Mouse (Mus musculus): Measurements from ENCODE around the gene Sh3tc1.

Gene Sh3tc1

GRCm38 (mm10) chr5:35755131-35755733, 15.4 kb upstream of the Sh3tc1 start:
- DNase-seq (ENCODE audit: extremely low read depth, low read depth) = no peak

- DNase-seq (ENCODE audit: extremely low read depth, low read depth) = no peak
These were observed 11.2 kb upstream of the Sh3tc1 start for GRCm38 (mm10) chr5:35751016-35751415.

GRCm38 (mm10) chr5:35750026-35750425, 10.2 kb upstream of the Sh3tc1 start:
- DNase-seq (ENCODE audit: extremely low read depth, low read depth) = no peak

- DNase-seq (ENCODE audit: extremely low read depth, low read depth) = no peak
These were observed 9.6 kb upstream of the Sh3tc1 start for GRCm38 (mm10) chr5:35749416-35749815.

DNA sequence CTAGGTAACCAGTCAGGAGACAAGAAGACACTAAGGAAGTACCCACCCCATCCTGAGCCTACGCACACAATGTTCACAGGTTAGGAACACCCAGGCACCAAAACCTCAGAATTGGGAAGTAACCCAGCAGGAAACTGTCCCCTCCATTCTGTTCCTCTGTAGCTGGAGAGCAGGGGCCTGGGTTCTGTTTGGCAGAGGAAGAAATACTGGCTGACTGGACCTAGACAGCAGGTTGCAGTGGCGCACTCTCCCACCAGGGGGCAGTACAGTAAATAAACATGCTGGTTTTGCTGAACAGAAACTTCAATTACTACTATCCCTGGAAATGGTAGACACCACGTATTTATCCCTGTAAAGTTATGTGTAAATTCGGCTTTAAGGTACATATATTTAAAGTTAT, 7.1 kb upstream of the Sh3tc1 start:
- no peak for DNase-seq (ENCODE audit: extremely low read depth, low read depth)

GRCm38 (mm10) chr5:35745406-35745805, 5.6 kb upstream of the Sh3tc1 start:
- DNase-seq (ENCODE audit: extremely low read depth, low read depth) = no peak

DNA sequence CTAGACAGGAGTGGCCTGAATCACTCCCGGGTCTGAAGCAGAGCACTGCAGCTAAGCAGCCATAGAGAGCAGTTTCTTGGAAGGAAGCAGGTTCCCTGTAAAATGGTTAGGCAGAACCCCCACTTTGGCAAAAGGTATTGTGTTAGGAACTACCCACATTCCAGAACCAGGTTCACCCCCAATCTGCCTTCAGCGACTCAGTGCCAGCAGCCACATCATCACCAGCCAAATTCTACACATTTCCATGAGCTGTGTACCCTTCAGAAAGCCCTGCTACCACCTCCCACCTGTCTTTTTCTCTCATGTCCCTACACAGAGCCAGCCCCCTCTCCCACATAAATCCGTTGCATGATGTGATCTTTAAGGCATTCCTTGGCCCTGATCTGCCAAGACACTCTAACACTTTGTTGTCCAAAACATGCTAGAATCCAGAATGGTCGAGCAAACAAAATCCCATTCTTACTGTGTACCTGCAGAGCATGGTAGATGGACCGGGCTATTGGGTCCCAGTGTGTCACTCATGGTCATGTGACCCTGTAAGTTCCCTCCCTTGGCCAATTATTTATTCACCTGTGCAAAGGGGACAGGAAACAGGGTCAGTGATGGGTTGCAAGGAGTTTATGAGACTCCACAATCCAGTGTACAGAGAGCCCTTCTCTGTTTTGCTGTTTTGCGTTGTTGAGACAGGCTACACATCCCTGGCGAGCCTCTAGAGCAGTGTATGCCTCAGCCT, 4.4 kb upstream of the Sh3tc1 start:
- no peak for DNase-seq (ENCODE audit: extremely low read depth, low read depth)

DNA sequence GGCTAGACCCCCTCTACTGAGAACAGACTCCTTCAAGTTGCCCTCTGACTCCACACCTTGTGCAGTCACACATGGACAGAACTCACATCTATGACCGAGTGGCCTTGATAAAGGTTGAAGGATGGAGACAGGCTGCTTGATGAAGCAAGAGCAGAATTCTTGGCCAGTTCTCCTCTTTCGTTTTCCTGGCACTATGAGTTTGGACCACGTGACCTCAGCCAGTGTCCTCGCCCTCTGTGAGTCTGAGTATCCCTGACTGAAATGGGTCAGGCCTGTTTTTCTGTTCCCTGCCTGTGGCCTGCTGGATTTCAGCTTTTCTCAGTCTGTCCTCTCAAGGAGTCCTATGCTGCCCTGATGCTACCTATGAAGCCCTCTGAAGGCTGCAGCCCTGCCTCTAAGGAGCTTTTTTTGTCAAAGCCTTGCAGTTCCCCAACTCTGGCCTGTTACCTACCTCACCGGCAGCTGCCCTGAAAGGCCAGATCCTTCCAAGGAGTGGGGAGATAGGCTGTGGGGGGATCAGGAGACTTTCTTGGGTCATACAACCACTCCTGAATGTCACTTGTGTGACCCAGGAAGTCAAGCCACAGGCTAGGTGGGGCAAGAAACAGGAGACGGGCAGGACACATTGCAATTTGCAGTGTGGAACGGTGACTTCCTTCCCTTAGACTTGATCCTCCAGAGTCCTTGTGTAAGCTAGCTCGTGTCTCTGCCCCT, 3.6 kb upstream of the Sh3tc1 start:
- DNase-seq (ENCODE audit: extremely low read depth, low read depth) = no peak

- no peak for DNase-seq (ENCODE audit: extremely low read depth, low read depth)
These were observed 1.5 kb upstream of the Sh3tc1 start for GRCm38 (mm10) chr5:35741225-35741820.

DNA sequence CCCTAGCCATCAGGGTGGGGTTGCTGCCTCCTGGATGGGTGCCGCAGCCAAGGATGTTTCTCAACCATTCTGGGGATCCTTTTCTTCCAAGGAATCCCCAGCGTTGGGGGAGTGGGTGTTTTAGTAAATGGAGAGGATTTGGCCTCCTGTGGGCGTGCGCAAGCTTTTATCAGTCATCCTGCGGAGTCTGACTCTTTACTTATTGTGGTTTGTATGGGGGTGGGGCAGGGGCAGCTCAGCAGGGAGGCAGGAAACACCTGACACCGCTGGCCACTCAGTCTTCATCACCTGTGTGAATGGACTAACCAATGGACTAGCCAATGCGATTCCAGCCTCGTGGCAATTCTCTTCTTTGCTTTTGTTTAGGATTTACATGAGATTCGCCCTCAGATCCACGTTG, 929 bp upstream of the Sh3tc1 start:
- no peak for DNase-seq (ENCODE audit: extremely low read depth, low read depth)

DNA sequence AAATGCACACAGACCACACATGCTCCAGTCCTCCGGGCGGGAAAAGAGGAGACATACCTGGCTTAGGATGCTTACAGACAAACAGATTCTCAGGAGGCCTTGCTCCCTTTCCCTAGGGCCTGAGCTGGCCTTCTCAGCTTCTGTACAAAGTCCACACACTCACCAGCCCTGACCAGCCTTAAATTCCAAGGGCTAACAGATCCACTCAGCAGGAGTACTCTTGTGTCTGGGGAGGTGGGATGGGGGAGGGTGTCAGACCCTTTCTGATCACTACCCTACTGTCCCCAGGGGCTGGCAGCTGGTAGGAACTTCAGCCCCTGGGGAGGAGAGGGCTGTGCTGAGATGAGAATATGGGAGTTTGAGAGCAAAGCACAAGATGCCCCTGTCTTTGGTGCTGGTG, 782 bp downstream of the Sh3tc1 start:
- DNase-seq (ENCODE audit: extremely low read depth, low read depth) = no peak

GRCm38 (mm10) chr5:35737231-35737901, 2.4 kb downstream of the Sh3tc1 start:
- no peak for DNase-seq (ENCODE audit: extremely low read depth, low read depth)

DNA sequence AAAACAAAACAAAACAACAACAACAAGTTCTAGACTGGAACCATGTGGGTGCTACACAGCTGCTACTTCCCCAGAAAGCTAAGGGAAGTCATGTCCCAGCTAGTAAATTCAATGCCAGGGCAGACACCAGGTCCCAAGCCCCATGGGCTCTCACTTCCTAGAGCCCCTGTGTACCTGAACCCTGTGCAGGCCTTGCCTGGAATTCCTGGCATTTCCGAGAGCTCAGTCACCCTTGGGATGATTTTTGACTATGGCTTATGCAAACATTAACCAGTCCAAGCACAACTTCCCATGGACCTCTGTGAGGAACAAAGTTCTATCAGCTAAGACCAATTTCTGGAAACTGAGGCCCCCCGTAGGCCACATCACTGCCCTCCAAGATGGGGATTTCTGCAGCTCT, 6.3 kb downstream of the Sh3tc1 start:
- no peak for DNase-seq (ENCODE audit: extremely low read depth, low read depth)

- no peak for DNase-seq (ENCODE audit: extremely low read depth, low read depth)
These were observed 8.8 kb downstream of the Sh3tc1 start for GRCm38 (mm10) chr5:35731006-35731405.

DNA sequence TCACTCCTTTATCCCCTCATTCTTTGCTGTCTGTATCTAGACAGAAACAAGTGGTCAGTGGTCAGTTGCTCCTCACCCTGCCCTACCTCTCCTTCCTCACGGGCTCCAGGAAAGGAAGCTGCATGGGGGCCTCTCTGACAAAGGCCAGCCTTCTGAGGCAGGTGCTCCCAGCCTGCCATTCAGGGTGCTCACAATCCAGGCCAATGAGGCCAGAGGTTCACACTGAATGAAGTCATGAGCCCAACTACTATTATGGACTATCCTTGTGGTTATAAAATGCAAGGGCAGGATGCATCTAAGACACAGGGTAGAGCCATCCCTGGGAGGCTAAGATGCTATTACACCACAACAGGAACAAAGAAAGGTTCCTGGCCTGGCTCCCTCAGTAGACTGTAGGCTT, 9.2 kb downstream of the Sh3tc1 start:
- DNase-seq (ENCODE audit: extremely low read depth, low read depth) = no peak

GRCm38 (mm10) chr5:35729844-35730243, 9.9 kb downstream of the Sh3tc1 start:
- DNase-seq (ENCODE audit: extremely low read depth, low read depth) = no peak

DNA sequence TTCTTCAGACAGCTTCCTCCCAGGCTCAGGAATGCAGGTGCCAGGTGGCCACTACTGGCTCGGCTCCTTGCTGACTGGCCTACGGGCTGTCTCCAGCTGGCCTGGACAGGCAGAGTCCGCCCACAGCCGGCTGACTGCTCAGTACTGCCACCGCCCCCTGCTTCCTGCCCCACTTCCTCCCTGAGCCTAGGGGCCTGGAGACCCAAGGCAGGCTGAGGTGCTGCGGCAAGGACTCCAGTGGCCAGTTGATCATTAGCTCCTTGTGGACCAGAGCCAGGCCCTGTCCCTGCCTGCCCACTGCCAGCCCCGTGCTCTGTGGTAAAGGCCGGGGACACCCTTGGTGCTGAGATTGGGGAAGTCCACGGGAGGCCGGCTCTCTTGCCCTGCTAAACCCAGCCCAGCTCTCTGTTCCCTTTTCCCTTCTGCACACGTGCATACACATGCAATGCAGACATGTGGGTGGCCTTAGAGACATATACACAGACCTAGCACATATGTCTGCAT, 10.8 kb downstream of the Sh3tc1 start:
- DNase-seq (ENCODE audit: extremely low read depth, low read depth) = no peak

GRCm38 (mm10) chr5:35728344-35728956, 11.3 kb downstream of the Sh3tc1 start:
- no peak for DNase-seq (ENCODE audit: extremely low read depth, low read depth)

DNA sequence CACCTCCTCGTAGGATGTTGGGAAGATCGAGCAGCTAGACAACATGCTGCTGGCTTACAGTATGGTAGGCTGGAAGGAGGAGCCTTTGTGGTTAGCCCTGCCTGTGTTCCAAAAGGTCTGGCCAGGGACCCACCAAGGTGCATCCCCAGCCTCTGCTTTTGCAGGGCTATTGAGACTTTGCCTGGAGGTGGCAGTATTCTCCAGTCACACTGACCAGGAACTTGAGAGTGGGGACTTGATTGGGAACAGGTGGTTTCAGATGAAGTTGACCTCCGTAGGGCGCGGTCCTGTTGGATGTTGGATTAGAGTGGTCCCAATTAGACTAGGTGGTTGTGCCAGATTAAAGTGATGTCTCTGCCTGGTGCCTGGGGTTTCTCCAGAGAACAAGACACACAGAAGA, 12.3 kb downstream of the Sh3tc1 start:
- no peak for DNase-seq (ENCODE audit: extremely low read depth, low read depth)

DNA sequence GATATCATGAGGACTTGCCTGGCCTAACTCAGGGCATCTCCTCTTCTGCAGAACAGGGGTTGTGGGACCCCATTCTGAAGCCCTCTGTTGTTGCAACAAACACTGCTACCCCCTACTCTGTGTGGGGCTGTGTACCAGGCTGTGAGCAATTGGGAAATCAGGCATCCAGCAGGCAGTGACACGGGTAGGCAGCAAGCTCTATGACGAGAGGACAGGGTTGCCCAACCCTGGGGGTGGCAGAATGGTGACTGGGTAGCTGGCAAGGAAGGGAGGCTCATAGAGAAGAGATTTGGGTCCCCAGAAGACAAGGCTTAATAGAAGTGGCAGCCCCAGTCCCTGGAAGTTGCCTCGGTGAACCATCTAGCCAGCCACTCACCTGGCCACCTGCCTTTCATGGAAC, 13.9 kb downstream of the Sh3tc1 start:
- DNase-seq (ENCODE audit: extremely low read depth, low read depth) = no peak

DNA sequence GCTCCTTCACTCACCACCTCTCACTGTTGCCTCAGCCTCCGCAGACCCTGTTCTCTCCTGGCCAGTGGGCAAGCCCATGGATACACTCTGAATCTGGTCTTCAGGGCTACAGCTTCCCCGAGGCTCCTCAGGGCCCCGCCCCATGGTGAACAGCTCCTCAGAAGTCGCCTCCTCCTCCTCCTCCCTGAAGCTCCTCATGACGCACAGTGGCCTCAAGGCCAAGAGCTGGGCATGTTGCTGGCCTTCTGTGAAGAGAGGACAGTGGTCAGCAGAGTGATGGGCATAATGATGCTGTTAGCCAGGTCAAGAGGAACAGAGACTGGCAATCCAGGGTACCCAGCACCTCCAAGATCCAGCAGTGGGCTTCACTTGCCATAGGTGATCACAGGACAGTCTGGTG, 15.9 kb downstream of the Sh3tc1 start:
- DNase-seq (ENCODE audit: extremely low read depth, low read depth) = no peak

All from MEL-GATA-1-ER (cell line).